Mouse (Mus musculus): ENCODE data around the gene Pdcd1lg2. TPM values are rescaled to one million over a fixed set of nuclear protein-coding genes. Genes with fewer than 3 reads are reported as not detected.

Pdcd1lg2 gene
- polyA plus RNA-seq, 2 experiments: not detected

DNA sequence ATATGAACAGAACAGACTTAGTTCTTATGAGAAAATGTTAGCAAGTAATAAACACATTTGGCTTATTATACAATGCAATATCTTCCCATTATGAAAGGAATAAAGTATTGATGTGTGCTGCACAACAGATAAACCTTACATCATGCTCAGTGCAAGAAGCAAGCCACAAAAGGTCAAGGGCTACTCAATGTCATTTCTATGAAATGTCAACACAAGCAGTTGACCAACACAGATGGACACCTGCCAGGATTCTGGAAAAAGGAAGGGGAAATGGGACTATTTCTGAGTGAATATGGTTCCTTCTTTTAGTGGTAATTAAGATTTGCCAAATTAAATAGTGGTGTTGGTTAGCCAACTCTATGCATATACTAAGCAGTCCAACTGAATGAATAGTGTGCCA, 9.2 kb downstream of the Pdcd1lg2 start:
- TF ChIP-seq POLR2A (IDR thresholded peaks at IDR 0.05; ENCODE audit: borderline replicate concordance, extremely low read depth, insufficient read depth, insufficient read length): no peak
- no peak for DNase-seq (ENCODE audit: low spot score)
- H3K9me3 ChIP-seq (ENCODE audit: control insufficient read depth, low read length): no peaks in the 10 kb centered on the region

GRCm38 (mm10) chr19:29420397-29420796, 9.7 kb downstream of the Pdcd1lg2 start:
- DNase-seq (ENCODE audit: low spot score): no peak
- no peaks in the 10 kb centered on the region for H3K36me3 ChIP-seq (ENCODE audit: control insufficient read depth, insufficient read depth, low read length)
- H3K4me1 ChIP-seq (ENCODE audit: control insufficient read depth, insufficient read depth, low read length): no peaks in the 10 kb centered on the region
- WGBS: 71% methylated on average over 8 of the region's 8 CpGs
- H3K4me3 ChIP-seq (replicated peaks; ENCODE audit: low read length): no peak overlapping the region
- H3K9me3 ChIP-seq (ENCODE audit: control insufficient read depth, low read length): no peaks in the 10 kb centered on the region
- H3K27me3 ChIP-seq (ENCODE audit: control insufficient read depth, insufficient read depth, low read length): no peaks in the 10 kb centered on the region
- no peak for TF ChIP-seq POLR2A (IDR thresholded peaks at IDR 0.05; ENCODE audit: borderline replicate concordance, extremely low read depth, insufficient read depth, insufficient read length)
- H3K9ac ChIP-seq (ENCODE audit: low read depth, low read length, severe bottlenecking): no peak overlapping the region
- ATAC-seq (ENCODE audit: low FRiP score, low read depth): no peak
- no peak overlapping the region for H3K27ac ChIP-seq (replicated peaks; ENCODE audit: low read depth, low read length)
- no peak overlapping the region for H3K4me2 ChIP-seq (replicated peaks; ENCODE audit: low read depth, low read length, severe bottlenecking)

More for the DNA sequence above, 9.2 kb downstream of the Pdcd1lg2 start:
- H3K9ac ChIP-seq (ENCODE audit: low read depth, low read length, severe bottlenecking): no peak overlapping the region
- no peak overlapping the region for H3K4me2 ChIP-seq (replicated peaks; ENCODE audit: low read depth, low read length, severe bottlenecking)
- H3K4me1 ChIP-seq (ENCODE audit: control insufficient read depth, insufficient read depth, low read length): no peaks in the 10 kb centered on the region
- no peak for ATAC-seq (ENCODE audit: low FRiP score, low read depth)
- H3K4me3 ChIP-seq (replicated peaks; ENCODE audit: low read length): no peak overlapping the region
- H3K27ac ChIP-seq (replicated peaks; ENCODE audit: low read depth, low read length): no peak overlapping the region
- H3K36me3 ChIP-seq (ENCODE audit: control insufficient read depth, insufficient read depth, low read length): no peaks in the 10 kb centered on the region
- no peaks in the 10 kb centered on the region for H3K27me3 ChIP-seq (ENCODE audit: control insufficient read depth, insufficient read depth, low read length)

GRCm38 (mm10) chr19:29422013-29422645, 11.4 kb downstream of the Pdcd1lg2 start:
- no peaks in the 10 kb centered on the region for H3K27me3 ChIP-seq (ENCODE audit: control insufficient read depth, insufficient read depth, low read length)
- 87% methylated on average over 16 of the region's 16 CpGs for WGBS
- no peaks in the 10 kb centered on the region for H3K4me1 ChIP-seq (ENCODE audit: control insufficient read depth, insufficient read depth, low read length)
- H3K9ac ChIP-seq (ENCODE audit: low read depth, low read length, severe bottlenecking): no peak overlapping the region
- H3K9me3 ChIP-seq (ENCODE audit: control insufficient read depth, low read length): no peaks in the 10 kb centered on the region
- TF ChIP-seq POLR2A (IDR thresholded peaks at IDR 0.05; ENCODE audit: borderline replicate concordance, extremely low read depth, insufficient read depth, insufficient read length): no peak
- no peak overlapping the region for H3K27ac ChIP-seq (replicated peaks; ENCODE audit: low read depth, low read length)
- no peak overlapping the region for H3K4me2 ChIP-seq (replicated peaks; ENCODE audit: low read depth, low read length, severe bottlenecking)
- no peak overlapping the region for H3K4me3 ChIP-seq (replicated peaks; ENCODE audit: low read length)
- ATAC-seq (ENCODE audit: low FRiP score, low read depth): no peak
- no peaks in the 10 kb centered on the region for H3K36me3 ChIP-seq (ENCODE audit: control insufficient read depth, insufficient read depth, low read length)
- DNase-seq (ENCODE audit: low spot score): no peak

- Histone ChIP-seq H3K4me3 (replicated peaks; ENCODE audit: low read length) (no peak overlapping the region), H3K4me1 (ENCODE audit: control insufficient read depth, insufficient read depth, low read length) (no peaks in the 10 kb centered on the region), H3K27me3 (ENCODE audit: control insufficient read depth, insufficient read depth, low read length) (no peaks in the 10 kb centered on the region), H3K36me3 (ENCODE audit: control insufficient read depth, insufficient read depth, low read length) (no peaks in the 10 kb centered on the region), H3K4me2 (replicated peaks; ENCODE audit: low read depth, low read length, severe bottlenecking) (no peak overlapping the region), H3K27ac (replicated peaks; ENCODE audit: low read depth, low read length) (no peak overlapping the region), H3K9me3 (ENCODE audit: control insufficient read depth, low read length) (no peaks in the 10 kb centered on the region), H3K9ac (ENCODE audit: low read depth, low read length, severe bottlenecking) (no peak overlapping the region)
- WGBS: 85% methylated on average over 7 of the region's 7 CpGs
- ATAC-seq (ENCODE audit: low FRiP score, low read depth) (no peak), DNase-seq (ENCODE audit: low spot score) (no peak)
- TF ChIP-seq POLR2A (IDR thresholded peaks at IDR 0.05; ENCODE audit: borderline replicate concordance, extremely low read depth, insufficient read depth, insufficient read length): no peak
These were observed 12.1 kb downstream of the Pdcd1lg2 start for GRCm38 (mm10) chr19:29422796-29423195.

DNA sequence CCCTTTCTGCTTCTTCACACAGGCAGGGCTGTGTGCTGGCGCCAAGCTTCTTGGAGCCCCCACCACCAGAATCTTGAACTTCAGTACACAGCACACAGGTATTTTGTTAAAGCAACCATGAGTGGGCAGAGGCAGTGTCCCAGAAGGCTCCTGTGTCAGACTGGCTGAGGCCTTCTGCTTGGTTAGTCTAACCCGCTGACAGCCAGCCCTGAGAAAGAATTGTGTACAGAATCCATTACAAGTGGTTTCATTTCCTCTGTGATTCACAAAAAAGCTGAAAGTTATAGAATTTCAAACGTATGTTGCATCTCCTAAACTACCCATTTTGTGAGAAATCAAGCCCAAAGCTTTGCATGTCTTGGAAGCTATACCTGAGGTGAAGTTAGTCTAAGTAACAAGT, 19.8 kb downstream of the Pdcd1lg2 start:
- H3K4me3 ChIP-seq (replicated peaks; ENCODE audit: low read length): no peak overlapping the region
- no peaks in the 10 kb centered on the region for H3K9me3 ChIP-seq (ENCODE audit: control insufficient read depth, low read length)
- ATAC-seq (ENCODE audit: low FRiP score, low read depth) (no peak), DNase-seq (ENCODE audit: low spot score) (no peak)
- no peak for TF ChIP-seq POLR2A (IDR thresholded peaks at IDR 0.05; ENCODE audit: borderline replicate concordance, extremely low read depth, insufficient read depth, insufficient read length)
- no peaks in the 10 kb centered on the region for H3K27me3 ChIP-seq (ENCODE audit: control insufficient read depth, insufficient read depth, low read length)
- no peaks in the 10 kb centered on the region for H3K4me1 ChIP-seq (ENCODE audit: control insufficient read depth, insufficient read depth, low read length)
- no peak overlapping the region for H3K4me2 ChIP-seq (replicated peaks; ENCODE audit: low read depth, low read length, severe bottlenecking)
- 83% methylated on average over 3 of the region's 3 CpGs for whole genome bisulfite sequencing
- no peak overlapping the region for H3K27ac ChIP-seq (replicated peaks; ENCODE audit: low read depth, low read length)
- H3K9ac ChIP-seq (ENCODE audit: low read depth, low read length, severe bottlenecking): no peak overlapping the region
- no peaks in the 10 kb centered on the region for H3K36me3 ChIP-seq (ENCODE audit: control insufficient read depth, insufficient read depth, low read length)

GRCm38 (mm10) chr19:29430953-29431352, 20.2 kb downstream of the Pdcd1lg2 start:
- Histone ChIP-seq H3K36me3 (ENCODE audit: control insufficient read depth, insufficient read depth, low read length) (no peaks in the 10 kb centered on the region), H3K9ac (ENCODE audit: low read depth, low read length, severe bottlenecking) (no peak overlapping the region), H3K27ac (replicated peaks; ENCODE audit: low read depth, low read length) (no peak overlapping the region), H3K4me3 (replicated peaks; ENCODE audit: low read length) (no peak overlapping the region), H3K4me1 (ENCODE audit: control insufficient read depth, insufficient read depth, low read length) (no peaks in the 10 kb centered on the region), H3K9me3 (ENCODE audit: control insufficient read depth, low read length) (no peaks in the 10 kb centered on the region), H3K27me3 (ENCODE audit: control insufficient read depth, insufficient read depth, low read length) (no peaks in the 10 kb centered on the region), H3K4me2 (replicated peaks; ENCODE audit: low read depth, low read length, severe bottlenecking) (no peak overlapping the region)
- WGBS: 71% methylated on average over 3 of the region's 3 CpGs
- TF ChIP-seq POLR2A (IDR thresholded peaks at IDR 0.05; ENCODE audit: borderline replicate concordance, extremely low read depth, insufficient read depth, insufficient read length): no peak
- no peak for DNase-seq (ENCODE audit: low spot score)
- ATAC-seq (ENCODE audit: low FRiP score, low read depth): no peak

Measured in limb, embryonic 14.5 days (tissue).